Mouse (Mus musculus) neural tube, embryonic 14.5 days (tissue): Measurements from ENCODE around the gene Calr. TPM values are rescaled to one million over a fixed set of nuclear protein-coding genes. Genes with fewer than 3 reads are reported as not detected.

Source experiments
- microRNA-seq: library from miRNA; unstranded; fragments of <30 nt; microRNA quantifications from one replicate; pipeline ENCODE4, GENCODE M21; 2016
- polyA plus RNA-seq: library from polyadenylated mRNA; unstranded; fragments of >200 nt; fragmentation: Nextera tagmentation; extraction: Ambion mirVana; gene quantifications from 2 replicates; pipeline ENCODE4 v1.2.1, GENCODE M21; 2014

Gene Calr
- polyA plus RNA-seq, 1 experiment from 2014 or later, result 615 TPM

Small RNAs within 50 kb of the gene (microRNA-seq; reads per million reads assigned to microRNA genes)
- 1.7 reads per million for gene Mir7069

Other genes with a start within 250 kb of the Calr start
- 14.4 and 20.9 TPM in 2 replicates for gene Ier2, start 184.1 kb downstream of the Calr start, polyA plus RNA-seq
- 59.8 and 70.2 TPM in 2 replicates for gene Trmt1, start 160.6 kb downstream of the Calr start, polyA plus RNA-seq
- gene Nacc1, start 159.1 kb downstream of the Calr start, polyA plus RNA-seq, result 15.3 and 16.6 TPM in 2 replicates
- 1.3 and 3.6 TPM in 2 replicates for gene Lyl1, start 145.5 kb downstream of the Calr start, polyA plus RNA-seq
- gene G430095P16Rik, start 123.9 kb downstream of the Calr start, polyA plus RNA-seq, result 0.76 and 1.8 TPM in 2 replicates
- 68.2 and 91.5 TPM in 2 replicates for gene Nfix, start 46.6 kb downstream of the Calr start, polyA plus RNA-seq
- gene Dand5, start 24.1 kb downstream of the Calr start, polyA plus RNA-seq, result 12.3 and 16.9 TPM in 2 replicates
- 33.1 and 39.8 TPM in 2 replicates for gene Gadd45gip1, start 15.4 kb downstream of the Calr start, polyA plus RNA-seq
- 69.4 and 78.1 TPM in 2 replicates for gene Rad23a, start 6.3 kb downstream of the Calr start, polyA plus RNA-seq
- 90.9 and 98.2 TPM in 2 replicates for gene Farsa, start 10.1 kb upstream of the Calr start, polyA plus RNA-seq
- 14.2 and 24.5 TPM in 2 replicates for gene Syce2, start 25.2 kb upstream of the Calr start, polyA plus RNA-seq
- 33.5 and 34.2 TPM in 2 replicates for gene Gcdh, start 47.0 kb upstream of the Calr start, polyA plus RNA-seq
- 0.44 and 0.80 TPM in 2 replicates for gene Klf1, start 55.0 kb upstream of the Calr start, polyA plus RNA-seq
- 5.0 and 5.3 TPM in 2 replicates for gene Dnase2a, start 61.6 kb upstream of the Calr start, polyA plus RNA-seq
- 75.6 and 79.8 TPM in 2 replicates for gene Mast1, start 90.4 kb upstream of the Calr start, polyA plus RNA-seq
- gene Rtbdn, start 100.1 kb upstream of the Calr start, polyA plus RNA-seq, result 1.3 and 3.5 TPM in 2 replicates
- not detected in 2 replicates for gene Gm49661, start 122.5 kb upstream of the Calr start, polyA plus RNA-seq
- gene Prdx2, start 122.7 kb upstream of the Calr start, polyA plus RNA-seq, result 1,214 and 1,252 TPM in 2 replicates
- 45.7 and 48.0 TPM in 2 replicates for gene Rnaseh2a, start 122.8 kb upstream of the Calr start, polyA plus RNA-seq
- 5.4 and 8.4 TPM in 2 replicates for gene Junb, start 131.8 kb upstream of the Calr start, polyA plus RNA-seq
- 25.5 and 31.2 TPM in 2 replicates for gene Hook2, start 143.7 kb upstream of the Calr start, polyA plus RNA-seq
- gene Best2, start 167.6 kb upstream of the Calr start, polyA plus RNA-seq, result 0.12 TPM in 1 of 2 replicates, not detected in the other
- 119 and 128 TPM in 2 replicates for gene Asna1, start 178.3 kb upstream of the Calr start, polyA plus RNA-seq
- gene Trir, start 179.9 kb upstream of the Calr start, polyA plus RNA-seq, result 153 and 161 TPM in 2 replicates
- gene Tnpo2, start 190.0 kb upstream of the Calr start, polyA plus RNA-seq, result 30.8 and 45.8 TPM in 2 replicates
- gene Fbxw9, start 213.1 kb upstream of the Calr start, polyA plus RNA-seq, result 57.0 and 66.3 TPM in 2 replicates
- gene Gm5741, start 221.0 kb upstream of the Calr start, polyA plus RNA-seq, result 1.4 TPM in 1 of 2 replicates, not detected in the other
- 115 and 123 TPM in 2 replicates for gene Dhps, start 224.8 kb upstream of the Calr start, polyA plus RNA-seq
- 120 and 134 TPM in 2 replicates for gene Wdr83os, start 233.8 kb upstream of the Calr start, polyA plus RNA-seq
- 47.2 and 47.9 TPM in 2 replicates for gene Wdr83, start 234.4 kb upstream of the Calr start, polyA plus RNA-seq
- 15.4 and 20.9 TPM in 2 replicates for gene Man2b1, start 236.3 kb upstream of the Calr start, polyA plus RNA-seq